ENCODE assay signal across 8 mouse cellular contexts in genomic region chr12:80434961-80435691, GRCm38 (mm10). TPM values are rescaled to one million over a fixed set of nuclear protein-coding genes. Genes with fewer than 3 reads are reported as not detected.
A peak's percentile ranks its signal among the peaks of the same experiment; 100 is the strongest.
DNase-seq lines count a peak whose midpoint lies in the region; ATAC-seq and TF ChIP-seq lines count a peak whose summit lies in the region.

No protein-coding gene starts in this region.

- peak overlapping the region; percentile 75 for H3K4me2 ChIP-seq in forebrain, embryonic 13.5 days
- H3K4me2 ChIP-seq in liver, embryonic 15.5 days = peak overlapping the region; percentile 95
- peak overlapping the region; percentile 72 for H3K4me2 ChIP-seq in neural tube, embryonic 11.5 days (ENCODE audit: low read depth)
- peak overlapping the region; percentile 75 for H3K4me2 ChIP-seq in stomach, embryonic 15.5 days

- H3K36me3 ChIP-seq in E14TG2a.4 (ENCODE audit: insufficient read depth, low read length) = no peaks in the 10 kb centered on the region
- 0 out of 2 replicates have a peak, but pooled peaks cover 4% of the 10 kb centered on the region for H3K36me3 ChIP-seq in forebrain, embryonic 13.5 days (ENCODE audit: poor library complexity, severe bottlenecking)
- 0 out of 2 replicates have a peak, but pooled peaks cover 8% of the 10 kb centered on the region for H3K36me3 ChIP-seq in liver, embryonic 15.5 days (replicated peaks)
- H3K36me3 ChIP-seq in neural tube, embryonic 11.5 days (ENCODE audit: control insufficient read depth, insufficient read depth, low read length) = no peaks in the 10 kb centered on the region
- H3K36me3 ChIP-seq in stomach, embryonic 15.5 days = no peaks in the 10 kb centered on the region

- H3K4me1 ChIP-seq in E14TG2a.4 (replicated peaks; ENCODE audit: low read depth, low read length) = peaks cover 18% of the 10 kb centered on the region
- peaks cover 13% of the 10 kb centered on the region for H3K4me1 ChIP-seq in forebrain, embryonic 13.5 days
- peaks cover 32% of the 10 kb centered on the region for H3K4me1 ChIP-seq in liver, embryonic 15.5 days (replicated peaks)
- H3K4me1 ChIP-seq in neural tube, embryonic 11.5 days (ENCODE audit: control insufficient read depth, insufficient read depth, low read length) = peaks cover 4% of the 10 kb centered on the region; the same call in 1 of the 2 replicates
- peaks cover 4% of the 10 kb centered on the region; the same call in 1 of the 2 replicates for H3K4me1 ChIP-seq in stomach, embryonic 15.5 days

- peak overlapping the region; percentile 96 for H3K27ac ChIP-seq in forebrain, embryonic 13.5 days
- peak overlapping the region; percentile 75 for H3K27ac ChIP-seq in liver, embryonic 15.5 days (replicated peaks)
- H3K27ac ChIP-seq in neural tube, embryonic 11.5 days (ENCODE audit: low read depth, low read length) = peak overlapping the region; percentile 94
- peak overlapping the region; percentile 88 for H3K27ac ChIP-seq in stomach, embryonic 15.5 days

- DNase-seq in heart, postnatal 10 days = peak; percentile 79 to 84
- DNase-seq in kidney, postnatal 4 days = peak; percentile 78 to 86
- DNase-seq in neural tube, embryonic 11.5 days (ENCODE audit: low spot score) = peak; percentile 86

- under 1% methylated on average over 42 of the region's 64 CpGs for WGBS in forebrain, embryonic 13.5 days
- WGBS in liver, embryonic 15.5 days (ENCODE audit: insufficient replicate concordance) = under 1% methylated on average over 63 of the region's 64 CpGs
- WGBS in neural tube, embryonic 11.5 days = under 1% methylated on average over 49 of the region's 64 CpGs
- WGBS in stomach, embryonic 15.5 days = under 1% methylated on average over 57 of the region's 64 CpGs

- H3K9ac ChIP-seq in forebrain, embryonic 13.5 days = peak overlapping the region; percentile 94
- H3K9ac ChIP-seq in liver, embryonic 15.5 days = peak overlapping the region; percentile 76
- H3K9ac ChIP-seq in neural tube, embryonic 11.5 days (ENCODE audit: low read length) = peak overlapping the region; percentile 86
- peak overlapping the region; percentile 62 for H3K9ac ChIP-seq in stomach, embryonic 15.5 days

- peaks cover 13% of the 10 kb centered on the region for H3K27me3 ChIP-seq in E14TG2a.4 (ENCODE audit: insufficient read depth, low read length)
- H3K27me3 ChIP-seq in forebrain, embryonic 13.5 days = no peaks in the 10 kb centered on the region
- no peaks in the 10 kb centered on the region; the same call in 1 of the 2 replicates for H3K27me3 ChIP-seq in liver, embryonic 15.5 days
- no peaks in the 10 kb centered on the region for H3K27me3 ChIP-seq in neural tube, embryonic 11.5 days (ENCODE audit: control insufficient read depth, insufficient read depth, low read length)
- H3K27me3 ChIP-seq in stomach, embryonic 15.5 days (replicated peaks) = no peaks in the 10 kb centered on the region

- intact Hi-C loops in heart, postnatal 10 days (cut with DNase I) = no loop called here

- ATAC-seq in cerebellum, adult (ENCODE audit: insufficient number of reproducible peaks, low FRiP score, low TSS enrichment) = peak; percentile 59
- peak; percentile 76 for ATAC-seq in forebrain, embryonic 13.5 days
- peak; percentile 69 for ATAC-seq in liver, embryonic 15.5 days (ENCODE audit: insufficient read depth)
- peak; percentile 69 for ATAC-seq in neural tube, embryonic 11.5 days (ENCODE audit: insufficient read depth, low FRiP score, low TSS enrichment)
- ATAC-seq in stomach, embryonic 15.5 days (ENCODE audit: insufficient read depth, low FRiP score, low read depth) = peak; percentile 70

- no peak for TF ChIP-seq CTCF in E14TG2a.4 (conservative IDR thresholded peaks at IDR 0.05; ENCODE audit: low read length)

- no peaks in the 10 kb centered on the region for H3K9me3 ChIP-seq in E14TG2a.4 (ENCODE audit: low read length)
- H3K9me3 ChIP-seq in forebrain, embryonic 13.5 days (replicated peaks) = no peaks in the 10 kb centered on the region
- no peaks in the 10 kb centered on the region for H3K9me3 ChIP-seq in liver, embryonic 15.5 days (replicated peaks)
- no peaks in the 10 kb centered on the region for H3K9me3 ChIP-seq in neural tube, embryonic 11.5 days (ENCODE audit: control insufficient read depth, low read length)
- H3K9me3 ChIP-seq in stomach, embryonic 15.5 days = no peaks in the 10 kb centered on the region

- peak overlapping the region; percentile 89 for H3K4me3 ChIP-seq in E14TG2a.4 (replicated peaks; ENCODE audit: low read length)
- peak overlapping the region; percentile 93 for H3K4me3 ChIP-seq in forebrain, embryonic 13.5 days
- peak overlapping the region; percentile 79 for H3K4me3 ChIP-seq in liver, embryonic 15.5 days (replicated peaks)
- peak overlapping the region; percentile 90 for H3K4me3 ChIP-seq in neural tube, embryonic 11.5 days (ENCODE audit: low read depth, low read length)
- peak overlapping the region; percentile 92 for H3K4me3 ChIP-seq in stomach, embryonic 15.5 days (replicated peaks)

RNA-seq across cellular contexts. Expression of gene Dcaf5, which starts 1.3 kb away (rescaled TPM):
- polyA plus RNA-seq in forebrain, embryonic 13.5 days (2015; fragmentation: Nextera tagmentation; extraction: Ambion mirVana) = 16.1 and 19.5 TPM in 2 replicates
- total RNA-seq in heart, postnatal 10 days (2021) = 10 to 100 TPM; 34.0 to 42.4 TPM
- 2.2 and 3.2 TPM in 2 replicates for polyA plus RNA-seq in liver, embryonic 15.5 days (2015; fragmentation: Nextera tagmentation; extraction: Ambion mirVana)
- 13.6 and 14.2 TPM in 2 replicates for polyA plus RNA-seq in neural tube, embryonic 11.5 days (2014; fragmentation: Nextera tagmentation; extraction: Ambion mirVana)
- 11.2 and 11.9 TPM in 2 replicates for polyA plus RNA-seq in stomach, embryonic 15.5 days (2015; fragmentation: Nextera tagmentation; extraction: Ambion mirVana)

RNA-seq across cellular contexts. Expression of gene Exd2, which starts 27.8 kb away (rescaled TPM):
- polyA plus RNA-seq in forebrain, embryonic 13.5 days (2015; fragmentation: Nextera tagmentation; extraction: Ambion mirVana) = 52.6 and 53.8 TPM in 2 replicates
- 10 to 100 TPM; 12.8 to 13.3 TPM for total RNA-seq in heart, postnatal 10 days (2021)
- polyA plus RNA-seq in liver, embryonic 15.5 days (2015; fragmentation: Nextera tagmentation; extraction: Ambion mirVana) = 5.3 and 6.0 TPM in 2 replicates
- 39.2 and 42.8 TPM in 2 replicates for polyA plus RNA-seq in neural tube, embryonic 11.5 days (2014; fragmentation: Nextera tagmentation; extraction: Ambion mirVana)
- polyA plus RNA-seq in stomach, embryonic 15.5 days (2015; fragmentation: Nextera tagmentation; extraction: Ambion mirVana) = 24.9 and 28.1 TPM in 2 replicates

Comparison
In these comparisons a context has a peak if more than half of its experiments do, and no peak if none do; other contexts are left out.
1. Peak in every context shown above with its lines: DNase-seq, ATAC-seq, H3K4me3 ChIP-seq and H3K27ac ChIP-seq.